Mouse (Mus musculus) Muller cell, postnatal 12 days (primary cell): ENCODE data around the gene Auts2.
A peak's percentile ranks its signal among the peaks of the same experiment; 100 is the strongest.

ENCODE experiments used
- DNase-seq: peaks from one replicate; pipeline ENCODE4 v3.0.0-alpha.2; 2015; ENCODE audit errors: inconsistent ontology term

Gene Auts2

GRCm38 (mm10) chr5:131677518-131677917 is 865.6 kb downstream of the Auts2 start:
- DNase-seq, result no peak

GRCm38 (mm10) chr5:131673696-131674095 is 869.4 kb downstream of the Auts2 start:
- no peak for DNase-seq

GRCm38 (mm10) chr5:131665068-131665467 is 878.1 kb downstream of the Auts2 start:
- DNase-seq, result no peak

- DNase-seq, result no peak
Observed at GRCm38 (mm10) chr5:131664657-131665056, 878.5 kb downstream of the Auts2 start.

GRCm38 (mm10) chr5:131662657-131663056 is 880.5 kb downstream of the Auts2 start:
- DNase-seq, result no peak

GRCm38 (mm10) chr5:131658822-131659515 is 884.2 kb downstream of the Auts2 start:
- DNase-seq, result no peak

GRCm38 (mm10) chr5:131654206-131654605 is 888.9 kb downstream of the Auts2 start:
- no peak for DNase-seq

- peak; percentile 60 for DNase-seq
Observed at GRCm38 (mm10) chr5:131650381-131650891, 892.7 kb downstream of the Auts2 start.

- peak; percentile 87 for DNase-seq
Observed at GRCm38 (mm10) chr5:131647683-131648119, 895.4 kb downstream of the Auts2 start.

- no peak for DNase-seq
Observed at GRCm38 (mm10) chr5:131647104-131647682, 896.0 kb downstream of the Auts2 start.

GRCm38 (mm10) chr5:131646192-131646775 is 896.9 kb downstream of the Auts2 start:
- no peak for DNase-seq

- peak; percentile 95 for DNase-seq
Observed at GRCm38 (mm10) chr5:131645341-131646191, 897.6 kb downstream of the Auts2 start.

GRCm38 (mm10) chr5:131644331-131644730 is 898.8 kb downstream of the Auts2 start:
- DNase-seq, result no peak

GRCm38 (mm10) chr5:131643176-131644174 is 899.7 kb downstream of the Auts2 start:
- peak; percentile 92 for DNase-seq

- DNase-seq, result no peak
Observed at GRCm38 (mm10) chr5:131642752-131643151, 900.4 kb downstream of the Auts2 start.

- no peak for DNase-seq
Observed at GRCm38 (mm10) chr5:131636431-131636830, 906.7 kb downstream of the Auts2 start.

- DNase-seq, result no peak
Observed at GRCm38 (mm10) chr5:131634731-131635130, 908.4 kb downstream of the Auts2 start.

- no peak for DNase-seq
Observed at GRCm38 (mm10) chr5:131631998-131632379, 911.2 kb downstream of the Auts2 start.

- DNase-seq, result no peak
Observed at GRCm38 (mm10) chr5:131631038-131631997, 911.8 kb downstream of the Auts2 start.
